Mouse (Mus musculus): ENCODE measurements around the gene Trim54. TPM values are rescaled to one million over a fixed set of nuclear protein-coding genes. Genes with fewer than 3 reads are reported as not detected.

Trim54 gene
- polyA plus RNA-seq, 1 experiment from 2014 or later = not detected

DNA sequence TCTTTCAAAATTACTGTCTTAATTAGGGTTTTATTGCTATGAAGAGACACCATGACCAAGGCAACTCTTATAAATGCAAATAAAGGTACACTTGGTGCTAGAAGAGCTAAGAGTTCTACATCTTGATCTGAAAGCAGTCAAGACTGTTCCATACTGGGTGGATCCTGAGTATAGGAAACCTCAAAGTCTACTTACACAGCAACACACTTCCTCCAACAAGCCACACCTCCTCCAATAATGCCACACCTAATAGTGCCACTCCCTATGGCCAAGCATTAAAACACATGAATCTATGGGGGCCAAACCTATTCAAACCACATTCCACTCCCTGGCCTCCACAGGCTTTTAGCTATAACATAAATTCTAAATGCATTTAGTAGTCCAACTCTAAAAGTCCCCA, 46.0 kb downstream of the Trim54 start:
- Histone ChIP-seq H3K4me1 (ENCODE audit: control insufficient read depth, insufficient read depth, low read depth, low read length) (no peaks in the 10 kb centered on the region), H3K36me3 (ENCODE audit: control insufficient read depth, insufficient read depth, low read length) (peaks cover 60% of the 10 kb centered on the region), H3K4me2 (ENCODE audit: low read length) (no peak overlapping the region), H3K4me3 (ENCODE audit: low read length) (no peak overlapping the region), H3K27me3 (replicated peaks; ENCODE audit: control insufficient read depth, insufficient read depth, low read length) (no peaks in the 10 kb centered on the region), H3K9me3 (ENCODE audit: control insufficient read depth, low read length) (no peaks in the 10 kb centered on the region), H3K9ac (ENCODE audit: low read depth, low read length) (no peak overlapping the region), H3K27ac (ENCODE audit: low read depth, low read length) (no peak overlapping the region)
- no peak for ATAC-seq

DNA sequence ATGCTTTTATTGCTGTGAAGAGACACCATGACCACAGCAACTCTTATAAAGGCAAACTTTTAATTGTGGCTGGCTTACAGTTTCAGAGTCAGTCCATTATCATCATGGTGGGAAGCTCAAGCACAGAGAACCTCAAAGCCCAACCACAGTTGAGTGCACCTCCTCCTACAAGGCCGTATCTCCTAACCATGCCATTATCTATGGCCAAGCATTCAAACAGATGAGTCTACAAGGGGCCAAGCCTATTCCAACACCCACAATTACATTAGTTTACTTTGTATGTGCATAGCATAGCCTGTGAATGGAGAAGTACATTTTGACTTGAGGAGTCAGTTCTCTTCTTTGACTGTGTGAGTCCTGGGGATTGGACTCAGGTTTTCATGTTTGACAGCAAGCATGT, 48.4 kb downstream of the Trim54 start:
- no peaks in the 10 kb centered on the region for H3K4me1 ChIP-seq (ENCODE audit: control insufficient read depth, insufficient read depth, low read depth, low read length)
- H3K36me3 ChIP-seq (ENCODE audit: control insufficient read depth, insufficient read depth, low read length) = peaks cover 46% of the 10 kb centered on the region
- no peak overlapping the region for H3K27ac ChIP-seq (ENCODE audit: low read depth, low read length)
- no peak overlapping the region for H3K4me3 ChIP-seq (ENCODE audit: low read length)
- ATAC-seq = no peak
- 96% methylated on average over 1 of the region's 1 CpGs for WGBS
- no peak overlapping the region for H3K4me2 ChIP-seq (ENCODE audit: low read length)
- H3K9me3 ChIP-seq (ENCODE audit: control insufficient read depth, low read length) = no peaks in the 10 kb centered on the region
- no peak overlapping the region for H3K9ac ChIP-seq (ENCODE audit: low read depth, low read length)
- H3K27me3 ChIP-seq (replicated peaks; ENCODE audit: control insufficient read depth, insufficient read depth, low read length) = no peaks in the 10 kb centered on the region

DNA sequence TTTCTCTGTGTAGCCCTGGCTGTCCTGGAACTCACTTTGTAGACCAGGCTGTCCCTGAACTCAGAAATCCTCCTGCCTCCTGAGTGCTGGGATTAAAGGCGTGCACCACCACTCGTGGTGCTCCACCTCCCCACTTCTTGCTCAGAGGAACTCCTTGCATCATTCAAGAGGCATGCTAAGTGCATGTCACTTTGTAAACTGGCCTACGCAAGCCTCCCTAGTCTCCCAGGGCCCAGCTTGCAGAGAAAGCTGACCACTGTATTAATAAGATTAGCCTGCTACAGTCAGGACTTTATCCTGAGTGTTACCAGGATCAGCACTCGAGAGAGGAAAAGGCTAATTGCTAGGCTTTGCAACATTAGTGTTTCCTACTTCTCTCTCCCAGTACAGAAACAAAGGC, 52.1 kb downstream of the Trim54 start:
- ATAC-seq = no peak
- no peak overlapping the region for H3K27ac ChIP-seq (ENCODE audit: low read depth, low read length)
- H3K4me1 ChIP-seq (ENCODE audit: control insufficient read depth, insufficient read depth, low read depth, low read length) = no peaks in the 10 kb centered on the region
- H3K9me3 ChIP-seq (ENCODE audit: control insufficient read depth, low read length) = no peaks in the 10 kb centered on the region
- H3K36me3 ChIP-seq (ENCODE audit: control insufficient read depth, insufficient read depth, low read length) = peaks cover 47% of the 10 kb centered on the region
- no peak overlapping the region for H3K9ac ChIP-seq (ENCODE audit: low read depth, low read length)
- 93% methylated on average over 4 of the region's 4 CpGs for WGBS
- no peak overlapping the region for H3K4me3 ChIP-seq (ENCODE audit: low read length)
- H3K27me3 ChIP-seq (replicated peaks; ENCODE audit: control insufficient read depth, insufficient read depth, low read length) = no peaks in the 10 kb centered on the region
- no peak overlapping the region for H3K4me2 ChIP-seq (ENCODE audit: low read length)

DNA sequence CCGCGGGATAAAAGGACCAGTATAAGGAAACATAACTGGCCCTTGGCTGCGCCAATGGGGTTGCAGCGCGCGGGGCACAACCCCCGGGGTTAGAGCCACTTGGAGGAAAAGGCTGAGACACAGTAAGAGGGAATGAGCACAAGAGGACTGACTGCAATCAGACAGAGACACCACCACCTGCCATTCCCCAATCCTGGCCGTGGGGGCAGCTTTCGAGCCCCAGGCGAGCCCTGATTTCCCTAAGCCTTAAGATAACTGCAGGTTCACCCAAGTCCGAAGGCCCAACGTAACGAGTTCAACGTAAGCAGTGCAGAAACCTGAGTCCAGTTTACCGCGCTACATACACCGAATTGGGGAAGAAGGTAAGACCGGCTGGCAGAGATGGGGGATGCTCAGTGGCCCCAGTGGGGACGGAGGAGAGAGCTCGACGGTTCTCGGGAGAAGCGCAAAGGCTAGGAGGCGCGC, 62.8 kb downstream of the Trim54 start:
- H3K4me1 ChIP-seq (ENCODE audit: control insufficient read depth, insufficient read depth, low read depth, low read length) = peaks cover 7% of the 10 kb centered on the region; the same call in 1 of the 2 replicates
- H3K36me3 ChIP-seq (ENCODE audit: control insufficient read depth, insufficient read depth, low read length) = peaks cover under 1% of the 10 kb centered on the region
- H3K9ac ChIP-seq (ENCODE audit: low read depth, low read length) = peak overlapping the region; percentile 84
- WGBS = under 1% methylated on average over 25 of the region's 25 CpGs
- H3K4me3 ChIP-seq (ENCODE audit: low read length) = peak overlapping the region; percentile 90
- H3K27ac ChIP-seq (ENCODE audit: low read depth, low read length) = peak overlapping the region; percentile 98
- H3K27me3 ChIP-seq (replicated peaks; ENCODE audit: control insufficient read depth, insufficient read depth, low read length) = no peaks in the 10 kb centered on the region
- H3K4me2 ChIP-seq (ENCODE audit: low read length) = peak overlapping the region; percentile 92
- H3K9me3 ChIP-seq (ENCODE audit: control insufficient read depth, low read length) = no peaks in the 10 kb centered on the region
- ATAC-seq = peak; percentile 9

DNA sequence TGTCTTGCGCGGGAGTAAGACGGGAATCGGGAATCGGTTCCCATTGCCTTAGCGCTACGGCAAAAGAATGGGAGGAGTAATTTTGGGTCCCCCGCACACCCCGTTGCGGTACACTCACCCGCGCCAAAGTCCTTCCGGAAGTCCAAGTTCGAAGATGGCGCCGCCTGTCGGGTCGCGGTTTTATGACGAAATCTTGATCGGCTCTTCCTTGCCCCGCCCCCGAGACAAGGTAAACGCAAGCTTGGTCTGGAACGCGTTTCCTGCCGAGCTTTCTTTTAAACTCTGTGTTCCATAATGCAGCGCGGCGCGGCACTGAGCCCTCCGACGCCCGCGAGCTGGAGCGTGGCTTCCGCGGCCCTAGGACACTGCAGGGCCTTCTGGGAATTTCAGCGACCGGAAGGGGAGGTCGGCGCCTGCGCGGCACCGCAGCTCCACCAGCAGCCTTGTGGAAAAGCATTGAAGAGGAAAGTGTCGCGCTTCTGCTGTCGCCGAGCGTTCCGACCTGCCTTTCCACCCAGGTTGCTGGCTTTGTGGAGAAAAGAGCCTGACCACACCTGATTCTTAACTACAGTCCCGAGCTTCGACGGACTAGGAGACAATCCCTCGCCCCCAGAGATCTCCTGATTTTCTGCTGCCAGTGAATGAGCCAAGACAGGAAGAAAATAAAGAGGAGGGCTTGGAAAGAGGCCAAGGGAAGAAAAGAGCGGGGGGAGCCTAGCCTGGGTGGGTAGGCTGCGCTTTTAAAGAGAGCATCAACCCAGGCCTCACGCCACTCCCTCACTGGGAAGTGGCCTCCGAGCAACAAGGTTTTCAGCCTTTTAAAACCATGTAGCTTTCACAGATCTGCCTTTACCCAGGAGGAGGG, 63.5 kb downstream of the Trim54 start, which contains the start of the genes Gm29609 and Gtf3c2:
TSS of gene Gm29609 (minus strand) at position 146 of the 865 bp plus-strand sequence.
TSS of gene Gtf3c2 (minus strand) at position 379 of the 865 bp plus-strand sequence.
- Histone ChIP-seq H3K4me2 (ENCODE audit: low read length) (peak within 1 kb of the TSS; percentile 92), H3K27me3 (replicated peaks; ENCODE audit: control insufficient read depth, insufficient read depth, low read length) (no peaks in the 10 kb centered on the region), H3K9me3 (ENCODE audit: control insufficient read depth, low read length) (no peaks in the 10 kb centered on the region), H3K4me1 (ENCODE audit: control insufficient read depth, insufficient read depth, low read depth, low read length) (peaks cover 7% of the 10 kb centered on the region; the same call in 1 of the 2 replicates), H3K9ac (ENCODE audit: low read depth, low read length) (peak within 1 kb of the TSS; percentile 84), H3K36me3 (ENCODE audit: control insufficient read depth, insufficient read depth, low read length) (no peaks in the 10 kb centered on the region), H3K4me3 (ENCODE audit: low read length) (peak within 1 kb of the TSS; percentile 90), H3K27ac (ENCODE audit: low read depth, low read length) (peak within 1 kb of the TSS; percentile 98)
- ATAC-seq = peak; percentile 99
- under 1% methylated on average over 59 of the region's 59 CpGs for WGBS

DNA sequence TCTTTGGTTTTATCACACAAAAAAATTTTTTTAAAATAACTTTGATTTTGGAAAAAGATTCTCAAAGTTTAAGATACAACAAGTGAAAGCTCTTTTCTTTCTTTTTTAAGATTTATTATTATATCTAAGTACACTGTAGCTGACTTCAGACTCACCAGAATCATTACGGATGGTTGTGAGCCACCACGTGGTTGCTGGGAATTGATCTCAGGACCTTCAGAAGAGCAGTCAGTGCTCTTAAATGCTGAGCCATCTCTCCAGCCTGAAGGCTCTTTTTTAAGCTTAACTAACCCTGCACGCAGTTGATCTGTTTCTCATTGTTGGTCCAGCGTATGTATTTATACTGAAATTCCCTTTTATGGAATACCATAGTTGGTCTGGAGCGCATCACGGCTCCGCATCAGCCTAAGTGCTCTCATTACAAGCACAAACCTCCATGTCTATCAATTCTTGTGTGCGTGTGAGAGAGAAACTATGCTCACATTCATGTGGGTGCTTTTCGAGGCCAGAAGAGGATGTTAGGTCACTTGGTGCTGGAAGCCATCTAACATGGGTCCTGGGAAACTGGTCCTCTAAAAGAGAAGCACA, 64.8 kb downstream of the Trim54 start:
- Histone ChIP-seq H3K4me3 (ENCODE audit: low read length) (no peak overlapping the region), H3K9me3 (ENCODE audit: control insufficient read depth, low read length) (no peaks in the 10 kb centered on the region), H3K4me1 (ENCODE audit: control insufficient read depth, insufficient read depth, low read depth, low read length) (peaks cover 7% of the 10 kb centered on the region; the same call in 1 of the 2 replicates), H3K27me3 (replicated peaks; ENCODE audit: control insufficient read depth, insufficient read depth, low read length) (no peaks in the 10 kb centered on the region), H3K9ac (ENCODE audit: low read depth, low read length) (no peak overlapping the region), H3K36me3 (ENCODE audit: control insufficient read depth, insufficient read depth, low read length) (no peaks in the 10 kb centered on the region), H3K4me2 (ENCODE audit: low read length) (no peak overlapping the region), H3K27ac (ENCODE audit: low read depth, low read length) (no peak overlapping the region)
- 93% methylated on average over 9 of the region's 9 CpGs for WGBS
- ATAC-seq = no peak

DNA sequence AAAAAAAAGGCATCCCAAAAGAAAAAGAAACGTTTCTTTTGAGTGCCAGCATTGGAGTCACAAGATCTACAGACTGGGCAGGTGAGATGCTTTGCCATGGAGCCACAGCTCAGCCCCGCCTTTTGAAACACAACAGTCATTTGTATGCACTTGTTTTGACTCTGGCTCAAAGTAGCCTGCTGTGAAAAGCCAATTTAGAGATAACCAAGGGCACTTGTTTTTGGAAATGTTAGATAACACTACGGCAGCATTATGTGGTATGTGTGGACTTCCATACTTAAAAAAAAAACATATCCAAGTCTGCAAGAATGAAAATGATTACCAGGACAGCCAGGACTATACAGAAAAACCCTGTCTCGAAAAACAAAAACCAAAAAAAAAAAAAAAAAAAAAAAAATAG, 67.2 kb downstream of the Trim54 start:
- Histone ChIP-seq H3K4me1 (ENCODE audit: control insufficient read depth, insufficient read depth, low read depth, low read length) (peaks cover 4% of the 10 kb centered on the region; the same call in 1 of the 2 replicates), H3K4me3 (ENCODE audit: low read length) (no peak overlapping the region), H3K4me2 (ENCODE audit: low read length) (no peak overlapping the region), H3K27ac (ENCODE audit: low read depth, low read length) (no peak overlapping the region), H3K27me3 (replicated peaks; ENCODE audit: control insufficient read depth, insufficient read depth, low read length) (no peaks in the 10 kb centered on the region), H3K9me3 (ENCODE audit: control insufficient read depth, low read length) (no peaks in the 10 kb centered on the region), H3K36me3 (ENCODE audit: control insufficient read depth, insufficient read depth, low read length) (peaks cover 19% of the 10 kb centered on the region), H3K9ac (ENCODE audit: low read depth, low read length) (no peak overlapping the region)
- WGBS = 61% methylated on average over 4 of the region's 4 CpGs
- ATAC-seq = no peak

All from hindbrain, embryonic 16.5 days (tissue).